Mouse (Mus musculus): ENCODE results near the gene Unc5cl.

GRCm38 (mm10) chr17:48417521-48417920, 37.2 kb upstream of the Unc5cl start:
- TF ChIP-seq TAL1 (IDR thresholded peaks at IDR 0.05; ENCODE audit: low read length) (no peak), GATA1 (IDR thresholded peaks at IDR 0.05; ENCODE audit: low read length) (no peak)

Measured in erythroblast, embryonic 14.5 days (primary cell).